Mouse (Mus musculus): ENCODE measurements around the gene Prnp. TPM values are rescaled to one million over a fixed set of nuclear protein-coding genes. Genes with fewer than 3 reads are reported as not detected.
A peak's percentile ranks its signal among the peaks of the same experiment; 100 is the strongest.

The Prnp gene
- polyA plus RNA-seq, 1 experiment from 2014 or later, result 205 TPM

DNA sequence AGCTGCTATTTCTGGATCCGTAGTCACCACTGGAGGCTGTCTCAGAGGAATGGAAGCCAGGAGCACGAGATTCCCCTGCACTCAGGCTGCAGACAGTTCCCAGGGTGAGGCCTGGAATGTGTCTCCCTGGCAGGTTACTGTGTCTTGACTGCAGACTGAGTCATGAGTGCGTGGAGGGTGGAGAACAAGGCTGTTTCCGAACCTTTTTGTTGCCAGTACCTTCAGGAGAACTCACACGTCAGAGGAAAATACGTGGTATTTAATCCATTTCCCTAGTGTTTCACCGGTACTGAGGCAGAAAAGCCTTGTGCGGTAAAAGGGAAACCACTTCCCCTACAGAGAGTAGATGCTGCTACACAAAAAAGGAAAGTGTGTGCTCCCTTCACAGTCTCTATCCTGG is 6.9 kb upstream of the Prnp start:
- Histone ChIP-seq H3K4me3 (replicated peaks; ENCODE audit: low read length) (no peak overlapping the region), H3K36me3 (ENCODE audit: control insufficient read depth, insufficient read depth) (no peaks in the 10 kb centered on the region), H3K27me3 (replicated peaks; ENCODE audit: control insufficient read depth, insufficient read depth, low read length) (no peaks in the 10 kb centered on the region), H3K9ac (replicated peaks; ENCODE audit: low read depth, low read length) (no peak overlapping the region), H3K4me1 (replicated peaks; ENCODE audit: control insufficient read depth, insufficient read depth, low read length) (0 out of 2 replicates have a peak, but pooled peaks cover 2% of the 10 kb centered on the region), H3K9me3 (ENCODE audit: control insufficient read depth, low read length) (no peaks in the 10 kb centered on the region), H3K27ac (ENCODE audit: low read length) (no peak overlapping the region), H3K4me2 (ENCODE audit: low read length) (no peak overlapping the region)
- 58% methylated on average over 8 of the region's 8 CpGs for WGBS
- no peak for ATAC-seq

DNA sequence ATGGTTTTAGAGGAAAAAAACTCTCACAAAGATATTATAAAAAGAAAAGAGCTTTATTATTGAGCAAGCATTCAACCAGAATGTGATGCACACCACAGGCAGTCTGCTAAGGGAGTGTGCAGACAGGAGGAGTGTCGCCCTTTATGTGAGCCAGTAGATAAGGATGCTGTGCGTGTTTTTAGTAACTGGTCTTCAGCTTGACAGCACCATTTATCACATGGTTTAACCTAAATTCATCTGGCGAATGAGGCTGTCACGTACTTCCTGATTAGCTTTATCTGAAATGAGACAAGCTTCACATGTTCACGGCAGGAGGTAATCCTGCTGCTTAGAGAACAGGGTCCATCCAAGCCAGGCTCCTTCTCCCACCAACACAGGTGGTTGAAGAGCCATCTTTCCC is 4.7 kb upstream of the Prnp start:
- ATAC-seq, result no peak
- WGBS, result 61% methylated on average over 5 of the region's 5 CpGs
- Histone ChIP-seq H3K9ac (replicated peaks; ENCODE audit: low read depth, low read length) (no peak overlapping the region), H3K36me3 (ENCODE audit: control insufficient read depth, insufficient read depth) (no peaks in the 10 kb centered on the region), H3K4me2 (ENCODE audit: low read length) (no peak overlapping the region), H3K4me1 (replicated peaks; ENCODE audit: control insufficient read depth, insufficient read depth, low read length) (peaks cover 4% of the 10 kb centered on the region; the same call in 1 of the 2 replicates), H3K9me3 (ENCODE audit: control insufficient read depth, low read length) (no peaks in the 10 kb centered on the region), H3K27me3 (replicated peaks; ENCODE audit: control insufficient read depth, insufficient read depth, low read length) (no peaks in the 10 kb centered on the region), H3K27ac (ENCODE audit: low read length) (no peak overlapping the region), H3K4me3 (replicated peaks; ENCODE audit: low read length) (no peak overlapping the region)

DNA sequence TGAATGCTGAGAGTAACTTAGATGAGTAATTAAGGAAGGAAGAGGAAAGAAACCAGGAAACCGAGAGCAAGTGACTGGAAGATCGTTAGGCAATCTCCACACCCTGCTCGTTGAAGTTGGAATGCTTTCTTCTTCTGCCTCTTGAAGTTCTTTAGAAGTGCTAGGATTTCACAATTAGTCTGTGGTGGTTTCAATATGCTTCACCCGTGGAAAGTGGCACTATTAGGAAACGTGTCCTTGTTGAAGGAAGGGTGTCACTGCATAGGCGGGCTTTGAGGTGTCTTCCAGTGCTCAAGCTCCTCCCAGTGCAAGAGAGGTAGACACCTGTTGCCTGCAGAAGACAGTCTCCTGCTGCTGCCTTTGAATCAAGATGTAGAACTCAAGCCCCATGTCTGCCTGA is 4.0 kb upstream of the Prnp start:
- H3K36me3 ChIP-seq (ENCODE audit: control insufficient read depth, insufficient read depth), result no peaks in the 10 kb centered on the region
- no peak overlapping the region for H3K4me2 ChIP-seq (ENCODE audit: low read length)
- no peak for ATAC-seq
- H3K27me3 ChIP-seq (replicated peaks; ENCODE audit: control insufficient read depth, insufficient read depth, low read length), result no peaks in the 10 kb centered on the region
- H3K9me3 ChIP-seq (ENCODE audit: control insufficient read depth, low read length), result no peaks in the 10 kb centered on the region
- H3K4me1 ChIP-seq (replicated peaks; ENCODE audit: control insufficient read depth, insufficient read depth, low read length), result peaks cover 4% of the 10 kb centered on the region; the same call in 1 of the 2 replicates
- WGBS, result 50% methylated on average over 6 of the region's 6 CpGs
- H3K27ac ChIP-seq (ENCODE audit: low read length), result no peak overlapping the region
- H3K4me3 ChIP-seq (replicated peaks; ENCODE audit: low read length), result no peak overlapping the region
- no peak overlapping the region for H3K9ac ChIP-seq (replicated peaks; ENCODE audit: low read depth, low read length)

DNA sequence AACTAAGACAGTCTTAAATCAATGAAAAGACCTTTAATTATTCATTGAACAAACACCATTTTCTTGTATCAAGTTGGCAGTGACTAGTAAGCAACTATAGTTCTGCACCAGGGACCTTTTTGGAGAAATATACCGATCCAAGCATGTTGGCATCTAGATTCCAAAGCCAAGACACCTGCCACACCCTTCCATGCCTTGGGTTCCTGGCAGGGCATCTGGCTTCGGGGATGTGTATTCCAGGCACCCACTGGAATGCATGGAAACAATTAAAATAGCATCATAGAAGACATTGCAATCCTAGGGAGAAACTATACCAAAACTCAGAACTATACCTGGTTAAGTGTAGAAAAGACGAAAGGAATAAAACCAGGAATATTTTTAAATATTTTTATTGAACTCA is 3.5 kb upstream of the Prnp start:
- Histone ChIP-seq H3K4me1 (replicated peaks; ENCODE audit: control insufficient read depth, insufficient read depth, low read length) (peaks cover 4% of the 10 kb centered on the region), H3K36me3 (ENCODE audit: control insufficient read depth, insufficient read depth) (no peaks in the 10 kb centered on the region), H3K4me3 (replicated peaks; ENCODE audit: low read length) (no peak overlapping the region), H3K4me2 (ENCODE audit: low read length) (no peak overlapping the region), H3K27ac (ENCODE audit: low read length) (no peak overlapping the region), H3K27me3 (replicated peaks; ENCODE audit: control insufficient read depth, insufficient read depth, low read length) (no peaks in the 10 kb centered on the region), H3K9ac (replicated peaks; ENCODE audit: low read depth, low read length) (no peak overlapping the region), H3K9me3 (ENCODE audit: control insufficient read depth, low read length) (no peaks in the 10 kb centered on the region)
- 89% methylated on average over 3 of the region's 3 CpGs for whole genome bisulfite sequencing
- ATAC-seq, result no peak

DNA sequence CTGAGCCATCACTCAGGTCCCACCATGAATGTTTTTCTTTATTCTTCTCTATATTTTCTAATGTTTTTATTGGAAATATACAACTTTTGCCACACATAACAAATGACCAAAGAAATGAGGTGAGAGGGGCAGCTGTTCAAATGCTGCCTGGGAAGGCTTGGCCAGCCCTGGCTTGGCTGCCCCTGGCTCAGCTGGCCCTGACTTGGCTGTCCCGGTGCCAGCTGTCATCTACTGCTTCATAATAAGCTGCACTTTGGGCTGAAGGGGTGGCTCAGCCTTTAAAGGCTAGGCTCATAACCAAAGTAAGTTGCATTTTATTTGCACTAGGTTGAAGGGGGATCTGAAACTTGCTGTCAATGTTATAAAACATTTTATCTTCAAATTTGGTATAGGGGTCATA is 2.9 kb upstream of the Prnp start:
- no peak overlapping the region for H3K9ac ChIP-seq (replicated peaks; ENCODE audit: low read depth, low read length)
- no peak overlapping the region for H3K4me2 ChIP-seq (ENCODE audit: low read length)
- no peaks in the 10 kb centered on the region for H3K9me3 ChIP-seq (ENCODE audit: control insufficient read depth, low read length)
- 76% methylated on average over 1 of the region's 1 CpGs for WGBS
- no peak overlapping the region for H3K4me3 ChIP-seq (replicated peaks; ENCODE audit: low read length)
- H3K27me3 ChIP-seq (replicated peaks; ENCODE audit: control insufficient read depth, insufficient read depth, low read length), result no peaks in the 10 kb centered on the region
- H3K27ac ChIP-seq (ENCODE audit: low read length), result no peak overlapping the region
- peaks cover 9% of the 10 kb centered on the region for H3K4me1 ChIP-seq (replicated peaks; ENCODE audit: control insufficient read depth, insufficient read depth, low read length)
- no peaks in the 10 kb centered on the region for H3K36me3 ChIP-seq (ENCODE audit: control insufficient read depth, insufficient read depth)
- no peak for ATAC-seq

DNA sequence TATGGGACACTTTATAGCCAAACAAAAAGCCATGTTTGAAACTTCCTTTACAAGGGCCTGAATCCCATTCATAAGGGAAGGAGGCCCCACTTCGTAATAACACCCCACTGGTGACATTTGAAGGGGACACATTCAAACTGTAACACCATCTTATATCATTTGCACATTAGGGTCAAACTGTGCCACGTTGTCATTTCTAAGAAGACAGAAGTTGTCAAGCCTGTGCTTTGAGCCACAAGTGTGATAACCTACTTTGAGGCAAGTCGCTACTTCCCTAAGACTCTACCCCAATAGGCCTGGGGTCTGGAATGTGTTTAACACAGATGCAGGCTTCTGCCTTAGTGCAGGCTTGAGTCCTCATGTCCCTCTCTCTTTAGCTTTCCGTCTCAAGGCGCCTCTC is 2.4 kb upstream of the Prnp start:
- Histone ChIP-seq H3K36me3 (ENCODE audit: control insufficient read depth, insufficient read depth) (no peaks in the 10 kb centered on the region), H3K4me3 (replicated peaks; ENCODE audit: low read length) (no peak overlapping the region), H3K27ac (ENCODE audit: low read length) (no peak overlapping the region), H3K27me3 (replicated peaks; ENCODE audit: control insufficient read depth, insufficient read depth, low read length) (no peaks in the 10 kb centered on the region), H3K4me1 (replicated peaks; ENCODE audit: control insufficient read depth, insufficient read depth, low read length) (peaks cover 12% of the 10 kb centered on the region), H3K9me3 (ENCODE audit: control insufficient read depth, low read length) (no peaks in the 10 kb centered on the region), H3K9ac (replicated peaks; ENCODE audit: low read depth, low read length) (no peak overlapping the region), H3K4me2 (ENCODE audit: low read length) (no peak overlapping the region)
- WGBS, result 83% methylated on average over 5 of the region's 5 CpGs
- no peak for ATAC-seq

DNA sequence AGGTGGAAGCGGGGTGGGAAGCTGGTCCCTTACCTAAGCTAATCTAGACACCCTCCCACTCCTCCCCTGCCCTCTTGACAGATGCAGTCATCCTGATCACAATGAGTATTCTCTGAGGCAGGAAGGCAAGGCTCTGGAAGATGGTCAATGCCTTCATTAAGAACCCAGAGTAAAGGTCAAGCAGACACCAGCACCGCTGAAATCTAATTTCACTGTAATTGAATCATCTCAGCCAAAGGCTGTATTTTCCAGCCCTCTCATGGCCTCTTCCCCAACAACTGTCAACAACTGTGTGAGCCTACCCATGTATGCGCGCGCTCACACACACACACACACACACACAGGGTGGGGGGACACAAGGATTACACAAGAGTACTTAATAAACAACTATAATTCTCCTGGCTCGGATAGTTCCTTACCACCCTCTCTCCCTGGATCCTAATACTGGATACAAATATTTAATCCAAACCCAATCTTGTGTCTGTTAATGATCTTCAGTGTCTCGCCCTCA is 1.3 kb upstream of the Prnp start:
- Histone ChIP-seq H3K4me2 (ENCODE audit: low read length) (no peak overlapping the region), H3K4me3 (replicated peaks; ENCODE audit: low read length) (no peak overlapping the region), H3K9me3 (ENCODE audit: control insufficient read depth, low read length) (no peaks in the 10 kb centered on the region), H3K27ac (ENCODE audit: low read length) (no peak overlapping the region), H3K36me3 (ENCODE audit: control insufficient read depth, insufficient read depth) (no peaks in the 10 kb centered on the region), H3K9ac (replicated peaks; ENCODE audit: low read depth, low read length) (no peak overlapping the region), H3K27me3 (replicated peaks; ENCODE audit: control insufficient read depth, insufficient read depth, low read length) (no peaks in the 10 kb centered on the region), H3K4me1 (replicated peaks; ENCODE audit: control insufficient read depth, insufficient read depth, low read length) (peaks cover 20% of the 10 kb centered on the region)
- 88% methylated on average over 7 of the region's 7 CpGs for WGBS
- no peak for ATAC-seq

DNA sequence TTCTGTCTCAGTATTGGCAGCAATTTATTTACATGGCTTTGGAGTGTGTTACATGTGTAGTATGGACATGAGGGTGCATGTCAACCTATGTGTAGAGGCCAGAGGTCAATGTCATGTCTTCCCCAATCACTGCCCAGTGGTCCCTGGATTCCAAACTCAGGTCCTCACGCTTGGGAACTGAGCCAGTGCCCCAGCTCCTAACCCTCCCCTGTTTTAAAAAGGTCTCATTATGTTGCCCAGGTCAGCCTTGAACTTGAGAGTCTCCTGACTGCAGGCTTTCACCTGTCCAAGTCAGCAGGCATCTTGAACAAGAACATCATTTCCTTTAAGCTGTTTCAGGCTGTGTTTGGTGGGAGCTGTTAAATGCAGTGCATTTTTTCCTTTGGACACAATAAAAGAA is 822 bp upstream of the Prnp start:
- no peaks in the 10 kb centered on the region for H3K9me3 ChIP-seq (ENCODE audit: control insufficient read depth, low read length)
- H3K4me2 ChIP-seq (ENCODE audit: low read length), result peak overlapping the region; percentile 52
- H3K4me3 ChIP-seq (replicated peaks; ENCODE audit: low read length), result no peak overlapping the region
- H3K27me3 ChIP-seq (replicated peaks; ENCODE audit: control insufficient read depth, insufficient read depth, low read length), result no peaks in the 10 kb centered on the region
- no peaks in the 10 kb centered on the region for H3K36me3 ChIP-seq (ENCODE audit: control insufficient read depth, insufficient read depth)
- peaks cover 25% of the 10 kb centered on the region for H3K4me1 ChIP-seq (replicated peaks; ENCODE audit: control insufficient read depth, insufficient read depth, low read length)
- H3K9ac ChIP-seq (replicated peaks; ENCODE audit: low read depth, low read length), result no peak overlapping the region
- no peak for ATAC-seq
- H3K27ac ChIP-seq (ENCODE audit: low read length), result no peak overlapping the region
- 76% methylated on average over 1 of the region's 1 CpGs for WGBS

DNA sequence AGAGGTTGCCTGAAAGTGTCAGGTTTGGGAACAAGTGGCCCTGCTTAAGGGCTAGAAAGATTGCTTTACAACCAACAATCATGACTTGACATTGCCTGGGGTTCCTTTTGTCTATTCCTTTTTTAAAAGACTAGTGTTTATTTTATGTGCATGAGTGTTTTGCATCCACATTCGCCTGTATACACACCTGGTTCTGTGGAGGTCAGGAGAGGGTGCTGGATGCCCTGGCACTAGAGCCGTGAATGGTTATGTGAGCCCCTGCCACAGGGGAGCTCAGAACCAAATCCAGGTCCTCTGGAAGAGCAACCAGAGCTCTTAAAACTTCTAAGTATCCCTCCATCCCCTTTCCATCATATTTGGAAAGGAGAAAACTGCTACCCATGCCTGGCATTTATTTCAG is 1.1 kb downstream of the Prnp start:
- H3K27me3 ChIP-seq (replicated peaks; ENCODE audit: control insufficient read depth, insufficient read depth, low read length), result no peaks in the 10 kb centered on the region
- H3K27ac ChIP-seq (ENCODE audit: low read length), result no peak overlapping the region; the same call in 1 of the 2 replicates
- H3K36me3 ChIP-seq (ENCODE audit: control insufficient read depth, insufficient read depth), result peaks cover 2% of the 10 kb centered on the region
- H3K9me3 ChIP-seq (ENCODE audit: control insufficient read depth, low read length), result no peaks in the 10 kb centered on the region
- H3K4me1 ChIP-seq (replicated peaks; ENCODE audit: control insufficient read depth, insufficient read depth, low read length), result peaks cover 26% of the 10 kb centered on the region
- H3K9ac ChIP-seq (replicated peaks; ENCODE audit: low read depth, low read length), result peak overlapping the region; percentile 92
- 40% methylated on average over 2 of the region's 2 CpGs for WGBS
- peak overlapping the region; percentile 76 for H3K4me3 ChIP-seq (replicated peaks; ENCODE audit: low read length)
- H3K4me2 ChIP-seq (ENCODE audit: low read length), result peak overlapping the region; percentile 52
- no peak for ATAC-seq

DNA sequence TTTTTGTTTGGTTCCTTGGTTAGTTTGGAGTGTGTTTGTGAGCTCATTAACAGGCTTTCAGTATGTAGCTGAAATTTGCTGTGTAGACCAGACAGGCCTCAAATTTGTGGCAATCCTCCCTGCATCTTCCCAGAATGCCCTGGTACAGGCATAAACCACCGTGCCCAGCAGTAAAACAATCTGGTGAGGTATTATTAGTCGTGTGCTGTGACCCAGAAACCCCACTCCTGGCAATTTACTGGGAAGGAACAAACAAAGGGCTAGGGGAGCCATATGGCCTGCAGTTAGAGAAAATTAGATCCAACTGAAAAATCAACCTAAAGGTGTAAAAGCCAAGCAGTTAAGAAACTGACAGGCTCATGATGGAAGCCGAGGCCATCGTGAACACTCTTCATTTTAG is 1.6 kb downstream of the Prnp start:
- Histone ChIP-seq H3K4me1 (replicated peaks; ENCODE audit: control insufficient read depth, insufficient read depth, low read length) (peaks cover 26% of the 10 kb centered on the region), H3K9ac (replicated peaks; ENCODE audit: low read depth, low read length) (peak overlapping the region; percentile 9), H3K27ac (ENCODE audit: low read length) (peak overlapping the region; percentile 5; the same call in 1 of the 2 replicates), H3K4me3 (replicated peaks; ENCODE audit: low read length) (peak overlapping the region; percentile 76), H3K4me2 (ENCODE audit: low read length) (peak overlapping the region; percentile 52), H3K27me3 (replicated peaks; ENCODE audit: control insufficient read depth, insufficient read depth, low read length) (no peaks in the 10 kb centered on the region), H3K9me3 (ENCODE audit: control insufficient read depth, low read length) (no peaks in the 10 kb centered on the region), H3K36me3 (ENCODE audit: control insufficient read depth, insufficient read depth) (peaks cover 7% of the 10 kb centered on the region)
- 21% methylated on average over 4 of the region's 4 CpGs for WGBS
- no peak for ATAC-seq
